Mouse (Mus musculus) monocyte, adult 5-6 weeks (primary cell): ENCODE measurements around the gene Flt1. TPM values are rescaled to one million over a fixed set of nuclear protein-coding genes. Genes with fewer than 3 reads are reported as not detected.

Experiments
- ATAC-seq: fragments of 153-309, 156-312 bp; replicated peaks from 2 replicates; pipeline ENCODE4 v1.8.0; 2017; ENCODE audit warnings: mild to moderate bottlenecking; ENCODE audit not compliant: low TSS enrichment, insufficient number of reproducible peaks, severe bottlenecking, poor library complexity, low FRiP score
- total RNA-seq: library from RNA; stranded (forward); fragments of 200-1000, 200-491, 200-594 nt; gene quantifications from 3 replicates; pipeline ENCODE4 v1.2.3, GENCODE M21; 2017

The Flt1 gene
- total RNA-seq, 1 experiment from 2014 or later, result 18.7 TPM

DNA sequence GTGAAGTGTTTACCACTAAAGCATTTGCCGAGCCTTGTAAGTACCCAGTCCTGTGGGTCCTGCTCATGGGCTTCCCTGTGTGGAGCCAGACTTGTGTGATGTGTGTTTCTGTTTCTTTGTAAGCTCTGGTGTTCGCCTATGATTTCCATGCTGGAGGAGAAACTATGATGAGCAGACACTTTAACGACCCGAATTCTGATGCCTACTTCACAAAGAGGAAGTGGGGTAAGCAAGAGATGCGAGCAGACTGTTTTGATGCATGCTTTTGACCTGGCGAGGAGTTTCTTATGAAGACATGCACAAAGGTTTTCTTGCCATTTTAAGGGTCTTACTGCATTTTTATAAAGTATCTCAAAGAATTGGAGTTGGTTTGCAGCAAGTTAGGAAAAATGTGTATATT is 198.8 kb downstream of the Flt1 start:
- ATAC-seq, result no peak

Other genes starting within 250 kb of the Flt1 start
- 117 to 137 TPM (median 124 TPM) in 3 replicates for gene Pomp, start 134.4 kb upstream of the Flt1 start, total RNA-seq
- 62.3 to 109 TPM (median 79.3 TPM) in 3 replicates for gene Slc46a3, start 168.8 kb upstream of the Flt1 start, total RNA-seq
- gene Mtus2, start 231.3 kb upstream of the Flt1 start, total RNA-seq, result 0.95 to 2.8 TPM (median 1.3 TPM) in 3 replicates